Mouse (Mus musculus) heart, embryonic 16.5 days (tissue): ENCODE results near the gene Prss46. TPM values are rescaled to one million over a fixed set of nuclear protein-coding genes. Genes with fewer than 3 reads are reported as not detected.

ENCODE experiments used
- ATAC-seq: fragments of 200-750 bp; cut with Nextera tagmentation; replicated peaks from 2 replicates; pipeline ENCODE4 v1.8.0; 2017; ENCODE audit warnings: moderate number of reproducible peaks; ENCODE audit not compliant: insufficient read depth, low FRiP score; ENCODE audit errors: extremely low read depth
- H3K27ac ChIP-seq: fragments of 300-500 bp; sonication (generic); 2 replicates; pipeline ENCODE4 v1.5.1; 2014; ENCODE audit warnings: mild to moderate bottlenecking, low read length, control low read depth, moderate library complexity
- H3K27me3 ChIP-seq: fragments of 300-500 bp; sonication (generic); 2 replicates; pipeline ENCODE4 v1.6.1; 2014; ENCODE audit warnings: low read length, mixed read lengths; ENCODE audit not compliant: control insufficient read depth, insufficient read depth
- H3K36me3 ChIP-seq: fragments of 300-500 bp; sonication (generic); 2 replicates; pipeline ENCODE4 v1.6.1; 2014; ENCODE audit not compliant: control insufficient read depth, insufficient read depth
- H3K4me1 ChIP-seq: fragments of 300-500 bp; sonication (generic); 2 replicates; pipeline ENCODE4 v1.6.1; 2014; ENCODE audit warnings: low read length, mixed read lengths; ENCODE audit not compliant: control insufficient read depth, insufficient read depth
- H3K4me2 ChIP-seq: fragments of 300-500 bp; sonication (generic); 2 replicates; pipeline ENCODE4 v1.6.1; 2014; ENCODE audit warnings: low read depth, mild to moderate bottlenecking, control low read depth, low read length
- H3K4me3 ChIP-seq: fragments of 300-500 bp; sonication (generic); 2 replicates; pipeline ENCODE4 v1.5.1; 2014; ENCODE audit warnings: mild to moderate bottlenecking, control low read depth, low read length
- H3K9ac ChIP-seq: fragments of 300-500 bp; sonication (generic); 2 replicates; pipeline ENCODE4 v1.6.1; 2014; ENCODE audit warnings: low read length, control low read depth
- H3K9me3 ChIP-seq: fragments of 300-500 bp; sonication (generic); replicated peaks from 2 replicates; pipeline ENCODE4 v1.6.1; 2016; ENCODE audit warnings: low read length; ENCODE audit not compliant: control insufficient read depth
- whole genome bisulfite sequencing: fragments of 180-500 bp; shearing (Covaris S2); extraction: QIAGEN DNeasy Blood & Tissue Kit; methylation state at CpG from one replicate; pipeline ENCODE4 v1.1.7; 2014; 5-methylcytosine and 5-hydroxymethylcytosine counted together
- polyA plus RNA-seq: library from polyadenylated mRNA; unstranded; fragments of >200 nt; fragmentation: Nextera tagmentation; extraction: Ambion mirVana; gene quantifications from 2 replicates; pipeline ENCODE4 v1.2.1, GENCODE M21; 2015

Prss46 gene
- polyA plus RNA-seq, 1 experiment from 2014 or later: not detected

DNA sequence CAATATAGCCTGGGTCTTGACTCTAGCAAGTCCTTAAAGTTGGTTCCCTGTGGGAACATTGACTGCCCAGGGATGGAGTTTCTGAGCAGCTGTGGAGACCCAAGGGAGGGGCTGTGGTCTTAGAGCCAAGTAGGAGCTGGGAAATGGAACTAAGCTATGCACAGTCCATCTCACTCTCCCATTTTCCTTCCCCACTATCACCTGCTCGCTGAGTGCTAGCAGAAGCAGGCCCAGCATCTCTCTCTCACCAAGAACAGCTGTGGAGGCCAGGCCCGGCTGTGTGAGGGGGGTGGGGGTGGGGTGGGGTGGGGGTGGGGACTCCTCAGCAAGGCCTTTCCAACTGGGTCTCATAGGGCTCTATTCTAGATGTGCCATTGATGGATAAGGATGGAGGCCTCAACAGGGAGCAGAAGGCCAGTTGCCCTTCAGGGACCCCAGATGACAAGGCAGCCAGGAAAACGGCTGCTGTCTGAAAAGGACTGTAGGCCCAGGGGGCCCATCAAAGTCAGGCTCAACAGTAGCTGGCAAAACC is 30.4 kb downstream of the Prss46 start:
- 38% methylated on average over 3 of the region's 3 CpGs for WGBS
- Histone ChIP-seq H3K9ac (no peak overlapping the region), H3K4me2 (no peak overlapping the region), H3K4me3 (no peak overlapping the region), H3K4me1 (peaks cover 29% of the 10 kb centered on the region), H3K36me3 (no peaks in the 10 kb centered on the region), H3K27ac (no peak overlapping the region), H3K27me3 (peaks cover 11% of the 10 kb centered on the region), H3K9me3 (no peaks in the 10 kb centered on the region)
- no peak for ATAC-seq

- Histone ChIP-seq H3K27me3 (peaks cover 11% of the 10 kb centered on the region), H3K4me3 (no peak overlapping the region), H3K36me3 (no peaks in the 10 kb centered on the region), H3K9ac (no peak overlapping the region), H3K27ac (no peak overlapping the region), H3K4me1 (peaks cover 29% of the 10 kb centered on the region), H3K4me2 (no peak overlapping the region), H3K9me3 (no peaks in the 10 kb centered on the region)
- WGBS: 40% methylated on average over 4 of the region's 6 CpGs
- no peak for ATAC-seq
Measured at GRCm38 (mm10) chr9:110875288-110875695, 31.0 kb downstream of the Prss46 start.

GRCm38 (mm10) chr9:110877353-110877752 is 33.0 kb downstream of the Prss46 start:
- H3K27ac ChIP-seq: peak overlapping the region; percentile 81
- WGBS: 88% methylated on average over 1 of the region's 1 CpGs

GRCm38 (mm10) chr9:110877888-110878287 is 33.6 kb downstream of the Prss46 start:
- Histone ChIP-seq H3K36me3 (no peaks in the 10 kb centered on the region), H3K9ac (peak overlapping the region; percentile 38; the same call in 1 of the 2 replicates), H3K27me3 (peaks cover 11% of the 10 kb centered on the region), H3K4me2 (peak overlapping the region; percentile 26), H3K4me1 (peaks cover 34% of the 10 kb centered on the region), H3K27ac (peak overlapping the region; percentile 81), H3K4me3 (no peak overlapping the region), H3K9me3 (no peaks in the 10 kb centered on the region)
- ATAC-seq: peak; percentile 80
- WGBS: 47% methylated on average over 5 of the region's 5 CpGs

More at GRCm38 (mm10) chr9:110877353-110877752, 33.0 kb downstream of the Prss46 start:
- no peaks in the 10 kb centered on the region for H3K36me3 ChIP-seq
- no peak for ATAC-seq
- H3K4me1 ChIP-seq: peaks cover 34% of the 10 kb centered on the region
- no peak overlapping the region for H3K4me2 ChIP-seq
- H3K9me3 ChIP-seq: no peaks in the 10 kb centered on the region
- H3K9ac ChIP-seq: no peak overlapping the region
- no peak overlapping the region for H3K4me3 ChIP-seq
- peaks cover 13% of the 10 kb centered on the region for H3K27me3 ChIP-seq

GRCm38 (mm10) chr9:110879191-110879920 is 35.0 kb downstream of the Prss46 start, which contains the start of gene Als2cl:
Gene Als2cl, plus strand, starts transcription at chr9:110879870.
- H3K9ac ChIP-seq: peak within 1 kb of the TSS; percentile 73
- peak within 1 kb of the TSS; percentile 71 for H3K27ac ChIP-seq
- peak within 1 kb of the TSS; percentile 91 for H3K4me2 ChIP-seq
- peaks cover 7% of the 10 kb centered on the region; the same call in 1 of the 2 replicates for H3K27me3 ChIP-seq
- ATAC-seq: peak; percentile 33
- H3K4me3 ChIP-seq: peak within 1 kb of the TSS; percentile 68
- H3K9me3 ChIP-seq: no peaks in the 10 kb centered on the region
- WGBS: 14% methylated on average over 12 of the region's 12 CpGs
- H3K36me3 ChIP-seq: no peaks in the 10 kb centered on the region
- peaks cover 29% of the 10 kb centered on the region for H3K4me1 ChIP-seq

- peak within 1 kb of the TSS; percentile 71 for H3K27ac ChIP-seq
Measured at GRCm38 (mm10) chr9:110879998-110880561, 35.8 kb downstream of the Prss46 start, which contains the start of gene Tmie. Gene Tmie, minus strand, starts transcription at chr9:110880113.

DNA sequence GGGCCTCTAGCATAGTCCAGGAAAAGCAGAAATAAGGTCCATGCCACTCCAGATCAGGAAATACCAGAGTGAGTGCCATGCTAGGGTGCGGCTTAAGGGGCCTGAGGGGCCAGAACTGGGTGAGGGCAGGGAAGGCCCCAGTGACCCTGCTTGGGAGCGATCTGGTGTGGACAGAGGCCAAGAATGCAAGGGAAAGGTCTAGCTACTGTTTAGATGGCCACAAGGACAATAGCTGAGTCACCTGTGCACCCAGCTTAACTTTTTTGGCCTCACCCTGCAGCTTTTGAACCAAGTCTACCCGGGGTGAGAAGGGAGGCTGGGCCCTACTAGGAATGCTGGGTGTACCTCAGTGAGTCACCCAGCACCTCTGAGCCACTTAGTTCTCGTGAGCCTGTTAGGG is 36.5 kb downstream of the Prss46 start:
- H3K4me1 ChIP-seq: peaks cover 28% of the 10 kb centered on the region
- H3K27ac ChIP-seq: no peak overlapping the region
- 63% methylated on average over 4 of the region's 4 CpGs for WGBS
- peak overlapping the region; percentile 73 for H3K9ac ChIP-seq
- 0 out of 2 replicates have a peak, but pooled peaks cover 5% of the 10 kb centered on the region for H3K27me3 ChIP-seq
- no peaks in the 10 kb centered on the region for H3K9me3 ChIP-seq
- ATAC-seq: no peak
- H3K4me3 ChIP-seq: peak overlapping the region; percentile 68
- H3K4me2 ChIP-seq: peak overlapping the region; percentile 91
- no peaks in the 10 kb centered on the region for H3K36me3 ChIP-seq

More at GRCm38 (mm10) chr9:110879998-110880561, 35.8 kb downstream of the Prss46 start, which contains the start of gene Tmie:
- under 1% methylated on average over 56 of the region's 57 CpGs for WGBS
- Histone ChIP-seq H3K9ac (peak within 1 kb of the TSS; percentile 73), H3K4me3 (peak within 1 kb of the TSS; percentile 68), H3K36me3 (no peaks in the 10 kb centered on the region), H3K4me1 (peaks cover 28% of the 10 kb centered on the region), H3K4me2 (peak within 1 kb of the TSS; percentile 91), H3K27me3 (0 out of 2 replicates have a peak, but pooled peaks cover 5% of the 10 kb centered on the region), H3K9me3 (no peaks in the 10 kb centered on the region)
- ATAC-seq: peak; percentile 75

DNA sequence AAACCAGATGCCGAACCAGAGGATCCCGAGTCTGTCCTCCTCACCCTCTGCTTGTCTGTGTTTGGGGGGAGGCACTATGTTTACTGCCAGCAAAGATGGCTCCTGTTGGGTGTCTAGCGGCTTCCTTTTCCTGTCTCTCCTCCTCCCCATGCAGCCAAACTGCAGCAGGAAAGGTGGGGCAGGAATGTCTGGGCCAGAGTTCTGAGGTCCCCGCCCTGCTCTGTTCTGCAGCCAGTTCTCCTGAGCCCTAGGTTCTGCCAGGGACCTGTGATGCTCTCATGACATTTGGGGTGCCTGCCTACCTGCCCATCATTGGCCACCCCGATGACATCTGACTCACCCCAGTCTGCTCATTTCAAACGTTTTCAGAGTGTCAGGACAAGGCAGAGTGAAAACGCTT is 37.6 kb downstream of the Prss46 start:
- Histone ChIP-seq H3K4me1 (peaks cover 28% of the 10 kb centered on the region), H3K4me2 (no peak overlapping the region), H3K36me3 (no peaks in the 10 kb centered on the region), H3K9ac (no peak overlapping the region), H3K4me3 (no peak overlapping the region), H3K27me3 (0 out of 2 replicates have a peak, but pooled peaks cover 5% of the 10 kb centered on the region), H3K9me3 (no peaks in the 10 kb centered on the region), H3K27ac (no peak overlapping the region)
- 66% methylated on average over 7 of the region's 7 CpGs for WGBS
- no peak for ATAC-seq
